Mouse (Mus musculus): Measurements from ENCODE around the gene Gm3573.
"Not testable (repeated sequence)": the region's sequence is repeated elsewhere in the genome, so short reads cannot be mapped to it uniquely, and the experiment has no call there.

Gene Gm3573

DNA sequence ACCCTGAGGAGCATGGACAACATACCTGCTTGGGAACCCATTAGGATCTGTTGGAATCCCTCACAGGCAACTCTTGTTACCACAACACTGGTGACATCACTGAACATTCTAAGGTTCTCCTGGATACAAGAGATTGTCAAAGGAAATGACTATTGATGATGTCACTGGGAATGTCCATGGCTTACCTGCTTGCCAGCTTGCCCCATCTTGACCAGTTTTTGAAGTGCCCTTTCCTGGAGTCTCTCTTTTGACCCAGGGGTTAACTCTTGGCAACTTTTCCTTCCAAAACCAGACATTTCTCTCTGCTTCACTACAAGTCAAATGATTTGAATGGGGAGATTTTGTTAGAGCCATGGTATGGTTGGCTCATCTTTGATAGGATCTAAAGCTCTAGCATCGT is at the start of gene Gm3573:
Gene Gm3573, minus strand, starts transcription at position 101 of the 400 bp plus-strand sequence.
- DNase-seq (ENCODE audit: inconsistent age in 2 of 2, low spot score in 1 of 2), result not testable (repeated sequence)

- DNase-seq (ENCODE audit: inconsistent age in 2 of 2, low spot score in 1 of 2), result peak in 1 of 2 experiments; percentile 22
Observed at GRCm38 (mm10) chr14:42216766-42217537, 26.4 kb upstream of the Gm3573 start.

GRCm38 (mm10) chr14:42183936-42184335 is 6.7 kb downstream of the Gm3573 start:
- not testable (repeated sequence) for DNase-seq (ENCODE audit: inconsistent age in 2 of 2, low spot score in 1 of 2)

DNA sequence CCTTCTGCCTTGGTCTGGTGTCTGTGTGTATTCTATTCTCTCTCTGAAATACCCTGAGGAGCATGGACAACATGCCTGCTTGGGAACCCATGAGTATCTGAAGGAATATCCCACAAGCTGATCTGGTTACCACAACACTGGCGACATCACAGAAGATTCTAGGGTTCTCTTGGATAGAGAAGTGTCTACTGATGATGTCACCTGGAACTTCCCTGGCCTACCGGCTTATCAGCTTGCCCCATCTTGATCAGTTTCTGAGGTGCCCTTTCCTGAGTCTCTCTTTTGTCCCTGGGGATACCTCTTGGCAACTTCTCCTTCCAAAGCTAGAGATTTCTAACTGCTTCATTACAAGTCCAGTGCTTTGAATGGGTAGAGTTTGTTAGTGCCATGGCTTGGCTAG is 28.1 kb downstream of the Gm3573 start, which contains the start of gene Gm17027:
Gene Gm17027, minus strand, starts transcription at position 101 of the 400 bp plus-strand sequence.
- DNase-seq (ENCODE audit: inconsistent age in 2 of 2, low spot score in 1 of 2), result not testable (repeated sequence)
